Mouse (Mus musculus): ENCODE results near the gene Fas.

Fas gene

DNA sequence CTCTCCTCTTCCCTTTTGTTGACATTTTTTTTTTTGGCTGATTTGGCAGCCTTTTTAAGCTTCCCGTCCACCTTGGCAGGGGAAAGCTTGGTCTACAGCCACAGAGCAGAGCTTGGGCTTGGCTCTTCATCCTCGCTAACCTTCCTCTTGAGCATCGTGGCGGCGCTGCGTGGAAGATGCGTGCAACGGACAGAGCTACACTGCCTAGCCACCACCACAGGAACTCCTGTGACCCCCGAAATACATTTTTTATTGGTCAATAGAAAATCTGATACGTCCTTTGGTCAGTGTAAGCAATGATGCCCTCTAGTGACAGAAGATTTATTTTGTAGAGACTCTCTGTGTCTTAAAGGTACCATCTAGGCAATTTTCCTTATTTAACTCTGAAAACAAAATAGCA lies 6.1 kb upstream of the Fas start:
- DNase-seq = peak in 1 of 2 experiments; percentile 18

DNA sequence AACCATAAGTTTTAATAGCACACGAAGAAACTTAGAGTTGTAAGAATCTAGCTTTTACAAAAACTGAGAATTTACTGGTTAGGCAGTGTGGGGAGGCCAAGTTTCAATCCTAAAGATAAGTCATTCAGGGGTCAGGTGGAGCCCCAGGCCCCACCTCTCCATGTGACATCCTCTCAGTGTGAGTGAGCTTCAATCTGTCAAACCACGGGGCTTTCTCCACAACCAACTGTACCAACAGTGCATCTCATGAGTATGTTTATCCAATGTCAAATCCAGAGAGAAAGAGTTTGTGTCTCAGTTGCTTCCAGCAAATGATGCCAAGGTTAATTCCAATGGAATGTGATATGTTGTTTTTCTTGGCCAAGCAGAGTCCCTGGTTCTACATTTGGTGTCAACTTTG lies 5.6 kb upstream of the Fas start:
- DNase-seq = no peak

DNA sequence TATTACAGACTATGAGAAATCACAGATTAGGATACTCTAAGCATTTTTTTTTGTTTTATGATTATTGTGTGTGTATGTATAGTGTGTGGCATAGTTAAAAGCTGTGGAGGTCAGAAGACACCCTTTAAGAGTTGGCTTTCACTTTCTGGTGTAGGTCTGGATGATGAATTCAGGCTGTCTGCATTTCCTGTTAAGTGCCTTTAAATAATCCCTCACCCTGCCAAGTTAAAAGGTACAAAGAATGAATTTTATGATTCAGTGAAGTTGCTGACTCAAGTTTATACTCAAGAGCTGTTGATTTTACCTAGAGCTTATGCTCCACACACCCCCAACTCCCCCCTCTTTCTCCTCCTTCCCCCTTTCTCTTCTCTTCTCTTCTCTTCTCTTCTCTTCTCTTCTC lies 3.2 kb upstream of the Fas start:
- DNase-seq = no peak

DNA sequence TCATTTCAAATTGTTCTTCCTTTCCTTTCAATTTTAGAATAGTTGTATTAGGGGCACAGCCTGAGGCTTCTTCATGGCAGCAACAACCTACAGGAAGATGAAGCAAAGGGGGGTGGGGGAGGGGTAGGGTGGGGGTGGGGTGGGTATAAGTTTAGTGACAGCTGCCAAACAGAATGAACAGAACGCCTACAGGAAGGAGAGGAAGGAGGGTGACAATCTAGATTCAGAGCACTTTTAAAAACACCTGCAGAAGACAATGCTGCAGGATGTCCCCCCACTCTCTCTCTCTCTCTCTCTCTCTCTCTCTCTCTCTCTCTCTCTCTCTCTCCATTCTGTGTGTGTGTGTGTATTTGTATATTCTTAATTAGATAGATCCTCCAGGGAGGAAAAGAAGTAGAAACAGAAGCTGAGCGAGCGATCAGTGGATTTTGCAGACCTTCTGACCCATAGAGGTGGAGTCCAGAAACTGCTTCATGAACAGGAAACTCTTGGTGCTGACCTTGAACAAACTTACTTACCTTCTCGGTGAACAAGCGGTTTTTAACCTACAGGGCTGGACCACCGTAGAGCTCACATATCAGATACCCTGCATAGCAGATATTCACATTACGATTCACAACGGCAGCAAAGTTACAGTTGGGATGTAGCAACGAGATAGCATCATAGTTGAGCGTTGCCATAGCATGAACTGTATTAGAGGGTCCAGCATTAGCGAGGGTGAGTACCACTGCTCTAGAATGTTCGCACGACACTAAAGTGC lies 2.6 kb upstream of the Fas start:
- no peak for DNase-seq

DNA sequence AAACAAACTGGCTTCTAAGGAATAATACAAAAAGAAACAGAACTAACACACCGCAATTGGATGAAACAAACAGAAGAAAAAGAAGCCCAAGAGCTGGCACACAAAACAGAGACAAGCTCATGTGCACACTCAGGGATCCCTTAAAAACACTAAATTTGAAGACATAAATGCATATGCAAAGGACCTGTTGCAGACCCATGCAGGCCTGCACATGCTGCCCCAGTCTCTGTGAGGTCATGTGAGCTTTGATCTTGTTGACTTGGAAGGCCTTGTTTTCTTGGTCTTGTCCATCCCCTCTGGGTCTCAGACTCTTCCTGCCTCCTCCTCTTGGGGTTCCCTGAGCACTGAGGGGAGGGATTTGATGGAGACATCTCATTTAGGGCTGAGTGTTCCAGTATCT lies 1.8 kb upstream of the Fas start:
- no peak for DNase-seq

DNA sequence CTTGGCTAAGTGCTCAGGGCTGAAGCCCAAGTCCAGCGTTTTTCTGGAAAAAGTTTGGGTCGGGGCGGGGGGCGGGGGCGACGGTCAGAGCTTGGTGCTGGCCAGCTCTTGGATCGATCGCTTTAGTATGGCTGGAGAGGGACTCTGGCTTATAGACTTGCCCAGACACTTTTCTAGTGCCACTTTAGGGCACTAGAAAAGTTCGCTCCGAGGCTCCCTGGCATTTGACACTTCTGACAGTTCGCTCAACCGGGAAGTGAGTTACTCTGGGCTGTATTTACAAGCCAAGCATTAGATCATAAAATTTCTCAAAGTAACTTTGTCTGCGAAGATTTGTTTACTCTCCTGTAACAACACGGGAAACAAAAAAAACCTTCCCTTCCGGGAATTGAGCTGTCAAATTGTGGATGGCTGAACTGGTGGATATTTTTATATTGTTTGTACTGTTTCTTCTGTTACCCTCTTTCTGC lies 441 bp downstream of the Fas start:
- DNase-seq = peak; percentile 50 to 63

DNA sequence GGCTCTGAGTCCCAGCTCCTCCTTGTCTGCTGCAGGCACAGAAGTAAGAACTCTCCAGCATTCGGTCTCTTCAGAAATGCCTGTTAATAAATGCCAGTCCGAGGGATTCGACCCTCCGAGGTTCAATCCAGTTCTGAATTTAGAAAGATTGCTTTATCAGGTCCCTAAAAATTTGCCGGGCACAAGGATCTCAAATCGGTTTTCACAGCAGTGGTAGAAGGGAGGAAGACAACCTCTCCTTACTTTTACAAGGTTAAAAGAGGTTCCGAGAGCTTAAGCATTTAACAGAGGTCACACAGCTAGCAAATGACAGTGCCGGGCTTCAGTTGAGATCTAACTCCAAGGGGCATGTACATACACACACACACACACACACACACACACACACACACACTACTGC lies 913 bp downstream of the Fas start:
- no peak for DNase-seq

DNA sequence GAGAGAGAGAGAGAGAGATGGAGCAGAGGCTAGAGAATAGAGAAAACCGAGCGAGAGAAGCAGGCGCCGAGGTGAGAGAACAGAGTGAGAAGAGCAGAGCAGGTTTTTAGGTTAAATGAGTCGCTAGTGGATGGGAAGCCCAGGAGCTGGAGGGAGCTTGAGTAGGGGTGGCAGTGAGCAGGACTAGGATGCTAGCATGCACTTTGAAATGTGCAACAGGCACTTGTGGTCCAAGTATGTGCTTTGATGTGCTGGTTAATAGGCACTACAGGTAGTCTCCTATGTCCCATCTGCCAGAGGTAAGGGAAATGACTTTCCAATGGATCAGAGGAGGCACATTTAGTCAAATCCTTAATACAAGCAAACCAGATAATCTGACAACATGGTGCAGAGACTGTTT lies 1.5 kb downstream of the Fas start:
- DNase-seq = no peak

DNA sequence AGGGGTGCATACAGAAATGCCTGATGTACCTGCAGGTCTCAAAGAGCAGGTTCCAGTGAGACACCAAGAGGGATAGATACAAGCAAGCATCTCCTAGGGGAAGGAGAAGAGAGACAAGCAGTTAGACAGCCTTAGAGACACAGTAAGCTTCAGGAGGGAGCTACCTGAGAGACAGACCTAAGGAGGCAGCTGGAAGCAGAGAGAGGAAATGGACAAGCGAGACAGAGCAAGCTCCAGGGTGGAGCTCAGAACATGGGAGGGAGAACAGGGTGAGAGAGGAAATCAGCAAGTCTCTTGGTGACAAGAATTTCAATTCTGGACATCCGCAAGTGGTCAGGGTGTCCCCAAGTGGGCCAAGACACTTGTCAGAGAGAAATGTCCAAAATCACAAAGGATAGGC lies 2.2 kb downstream of the Fas start:
- DNase-seq = no peak

DNA sequence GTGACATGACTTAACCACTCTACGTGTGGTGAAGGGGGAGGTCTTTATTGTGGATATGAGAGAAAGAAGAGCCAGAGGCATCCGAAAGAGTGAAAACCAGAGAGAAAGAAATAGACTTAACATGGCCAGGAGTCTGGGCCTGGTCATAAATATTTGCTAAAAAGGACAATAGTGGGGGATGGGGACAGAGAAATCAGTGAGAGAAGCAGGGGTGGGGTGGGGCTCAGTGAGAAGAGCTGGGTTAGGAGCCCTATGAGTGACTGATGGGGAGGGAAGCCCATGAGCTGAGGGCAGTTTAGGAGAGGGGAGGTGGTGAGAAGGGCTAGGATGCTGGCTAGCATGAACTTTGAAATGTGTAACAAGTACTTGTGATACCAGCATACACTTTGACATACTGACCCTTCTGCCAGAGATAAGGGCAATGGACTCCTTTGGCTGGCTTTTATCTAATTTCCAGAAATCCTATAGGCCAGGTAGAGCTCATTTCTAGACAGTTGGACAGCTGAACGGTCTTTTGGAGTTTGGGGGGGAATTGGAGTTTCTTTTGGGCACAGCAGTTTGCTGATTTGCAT lies 3.0 kb downstream of the Fas start:
- DNase-seq = no peak

DNA sequence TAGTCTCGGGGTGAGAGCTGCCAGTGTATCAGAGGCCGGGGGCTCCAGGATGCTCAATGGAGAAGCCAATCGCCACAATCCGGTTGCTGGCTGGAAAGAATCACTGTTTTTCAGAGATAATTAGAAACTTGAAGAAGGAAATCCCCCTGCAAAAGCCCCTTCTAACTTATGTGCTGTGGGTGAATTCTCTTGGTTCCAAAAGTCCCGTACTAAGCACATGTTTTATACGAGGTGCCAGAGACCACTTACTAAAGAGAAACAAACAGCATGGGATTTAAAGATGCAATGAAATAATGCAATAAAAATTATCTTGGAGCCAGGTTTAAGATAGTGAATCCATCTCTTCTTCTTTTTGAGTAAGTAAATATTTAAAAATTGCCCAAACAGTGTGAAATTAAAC lies 5.0 kb downstream of the Fas start:
- DNase-seq = no peak

DNA sequence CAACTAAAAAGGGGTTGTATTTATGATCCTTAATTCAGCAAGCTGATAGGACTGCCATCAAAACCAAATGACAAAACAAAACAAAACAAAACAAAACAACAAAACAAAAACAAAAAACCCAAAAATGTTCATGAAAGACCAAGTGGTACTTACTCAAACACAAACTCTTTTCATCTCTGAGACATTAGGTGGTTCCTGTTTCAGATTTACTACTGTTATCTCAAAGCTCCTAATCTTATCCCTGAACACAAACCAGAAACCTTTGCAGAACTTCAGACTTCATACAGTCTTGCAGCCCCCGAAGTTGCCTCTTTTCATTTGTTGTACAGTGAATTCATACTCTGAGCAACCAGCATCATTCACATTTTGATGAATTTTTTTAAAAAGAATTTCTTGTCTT lies 8.1 kb downstream of the Fas start:
- DNase-seq = no peak

DNA sequence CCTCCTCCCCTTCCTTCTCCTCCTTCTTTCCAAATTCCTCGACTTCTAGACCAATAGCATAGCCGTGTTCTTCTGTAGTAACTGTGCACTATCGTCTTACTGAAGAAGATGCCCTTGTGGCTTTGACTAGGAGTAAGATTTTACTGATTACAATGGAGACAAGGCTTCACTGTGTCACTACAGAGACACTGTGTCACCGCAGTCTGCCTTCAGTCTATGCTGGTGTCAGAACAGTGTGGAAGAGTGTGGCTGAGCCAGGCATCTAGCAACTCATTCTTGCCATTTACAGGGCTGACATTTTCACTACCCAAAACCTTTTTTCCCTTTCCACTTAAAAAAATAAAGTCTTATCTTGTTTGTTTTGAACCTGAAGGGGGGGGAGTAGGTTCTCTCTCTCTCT lies 8.8 kb downstream of the Fas start:
- DNase-seq = no peak

DNA sequence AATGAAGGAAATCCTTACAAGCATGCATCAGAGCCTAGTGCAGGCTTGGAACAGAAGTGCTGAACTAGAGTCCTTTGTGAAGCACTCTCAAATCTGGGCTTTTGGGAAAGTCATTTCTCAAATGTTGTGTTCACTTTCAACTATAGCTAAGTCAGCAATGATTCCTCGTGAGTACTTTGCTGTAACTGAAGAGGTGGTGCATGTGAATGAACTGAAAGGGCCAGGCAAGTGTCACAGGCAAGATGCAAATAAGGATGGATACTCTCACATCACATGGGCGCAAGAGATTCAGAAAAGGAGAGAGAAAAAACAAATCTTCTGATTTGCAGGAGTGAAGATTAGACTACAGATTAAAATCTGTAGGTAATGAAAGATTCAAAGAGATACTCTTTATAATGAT lies 10.0 kb downstream of the Fas start:
- DNase-seq = no peak

DNA sequence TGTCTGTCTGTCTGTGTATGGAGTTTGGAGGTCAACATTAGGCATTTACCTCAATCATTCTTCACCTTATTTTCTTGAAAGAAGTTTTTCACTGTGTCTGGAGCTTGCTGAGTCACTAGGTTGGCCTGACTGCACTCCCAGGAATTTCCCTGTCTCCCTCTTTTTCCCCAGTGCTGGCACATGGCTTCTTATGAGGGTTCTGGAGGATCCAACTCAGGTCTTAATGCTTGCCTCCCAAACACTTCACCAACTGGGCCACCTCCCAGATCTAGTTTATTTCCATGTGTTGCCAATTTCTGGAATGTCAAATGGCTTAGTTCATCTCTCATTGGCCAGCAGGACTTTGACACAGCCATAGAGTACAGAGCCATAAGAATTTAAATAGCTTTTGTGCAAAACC lies 14.5 kb downstream of the Fas start:
- DNase-seq = no peak

DNA sequence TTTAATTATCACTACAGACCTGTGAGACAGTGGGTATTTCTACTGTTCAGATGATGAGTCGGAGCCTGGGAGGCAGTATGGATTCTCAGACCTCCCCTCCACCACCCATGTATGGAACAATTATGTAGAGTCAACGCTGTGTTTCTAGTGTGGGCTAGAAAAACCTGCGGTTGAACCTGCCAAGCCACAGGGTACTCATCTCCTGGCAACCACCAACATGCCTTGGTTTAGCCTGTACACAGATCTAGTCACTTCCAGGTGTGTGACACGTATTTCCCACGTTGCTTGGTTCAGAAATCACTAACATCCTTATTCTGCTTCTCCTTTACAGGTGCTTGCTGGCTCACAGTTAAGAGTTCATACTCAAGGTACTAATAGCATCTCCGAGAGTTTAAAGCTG lies 16.3 kb downstream of the Fas start:
- DNase-seq = no peak

DNA sequence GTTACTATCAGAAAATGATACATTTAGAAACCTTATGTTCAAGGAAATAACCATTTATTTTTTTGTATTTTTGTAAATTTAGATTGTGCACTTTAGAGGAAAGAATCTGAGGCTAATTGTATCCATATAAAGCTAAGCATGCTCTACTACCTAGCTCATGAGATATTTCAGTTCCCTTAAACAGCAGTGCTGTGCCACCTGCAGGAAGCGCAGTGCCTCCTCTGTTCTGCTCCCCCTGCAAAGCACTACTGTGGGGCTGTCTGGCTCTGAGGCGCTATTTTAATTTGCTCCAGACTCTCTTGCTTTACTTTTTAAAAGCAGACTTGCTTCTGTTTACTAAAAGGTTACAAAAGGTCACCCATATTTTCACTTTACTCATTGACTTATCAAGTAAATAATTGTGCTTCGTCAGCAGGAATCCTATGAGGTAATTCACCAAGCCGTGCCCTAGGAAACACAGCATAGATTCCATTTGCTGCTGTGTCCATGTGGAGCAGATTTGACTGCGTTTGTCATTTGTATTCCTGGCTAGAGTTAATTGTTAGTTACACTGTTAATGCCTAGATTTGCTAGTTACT lies 21.8 kb downstream of the Fas start:
- DNase-seq = no peak

DNA sequence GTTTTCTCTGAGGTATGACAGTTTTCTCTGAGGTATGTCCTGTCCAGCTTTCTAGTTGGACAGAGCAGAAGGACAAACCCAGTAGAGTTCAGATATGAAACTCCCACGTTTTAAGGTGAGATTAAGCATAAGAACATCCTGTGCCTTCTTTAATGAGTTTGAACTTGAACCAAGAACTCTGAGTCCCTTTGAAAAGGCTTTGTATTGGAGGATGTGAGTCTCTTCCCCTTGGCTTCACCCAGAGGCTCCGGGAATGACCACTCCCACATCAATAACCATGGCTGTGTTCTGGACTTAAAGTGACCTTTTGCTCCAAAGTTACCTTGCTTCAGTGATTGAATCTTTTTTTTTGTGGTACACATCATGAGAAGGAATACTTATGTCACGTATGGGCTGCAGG lies 37.6 kb downstream of the Fas start:
- DNase-seq = peak in 1 of 2 experiments; percentile 33

DNA sequence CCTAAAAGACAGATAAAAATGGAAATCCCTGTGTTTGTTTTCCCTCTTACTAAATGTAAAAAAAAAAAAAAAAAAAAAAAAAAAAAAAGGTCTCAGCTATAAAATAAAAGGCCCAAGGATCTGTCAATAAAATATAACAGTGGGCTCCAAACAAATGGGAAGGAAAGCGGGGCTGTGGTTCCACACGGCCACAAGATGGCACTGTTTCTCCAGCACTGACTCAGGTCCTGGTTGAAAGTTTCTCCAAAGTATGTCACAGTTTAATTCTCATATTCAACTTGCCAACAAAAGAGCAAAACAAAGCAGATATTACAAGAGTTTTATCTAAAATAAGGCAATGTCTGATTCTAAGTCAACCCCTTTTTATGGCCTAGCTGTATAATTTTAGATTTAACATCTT lies 43.8 kb downstream of the Fas start:
- DNase-seq = peak; percentile 68 to 84

DNA sequence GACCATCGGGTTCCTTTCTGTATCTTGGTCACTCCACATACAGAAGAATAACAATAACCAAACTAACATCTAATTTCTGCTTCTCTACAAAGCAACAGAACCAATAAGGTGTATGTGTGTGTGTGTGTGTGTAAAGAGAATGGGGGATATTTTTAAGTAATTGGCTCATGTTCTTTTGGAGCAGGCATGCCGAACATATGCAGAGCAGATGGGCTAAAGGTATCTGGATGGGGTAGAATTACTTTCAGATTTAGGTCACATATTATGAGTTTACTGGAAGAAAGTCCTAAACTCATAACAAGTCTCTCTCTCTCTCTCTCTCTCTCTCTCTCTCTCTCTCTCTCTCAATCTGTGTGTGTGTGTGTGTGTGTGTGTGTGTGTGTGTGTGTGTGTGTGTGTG lies 54.2 kb downstream of the Fas start:
- DNase-seq = no peak

DNA sequence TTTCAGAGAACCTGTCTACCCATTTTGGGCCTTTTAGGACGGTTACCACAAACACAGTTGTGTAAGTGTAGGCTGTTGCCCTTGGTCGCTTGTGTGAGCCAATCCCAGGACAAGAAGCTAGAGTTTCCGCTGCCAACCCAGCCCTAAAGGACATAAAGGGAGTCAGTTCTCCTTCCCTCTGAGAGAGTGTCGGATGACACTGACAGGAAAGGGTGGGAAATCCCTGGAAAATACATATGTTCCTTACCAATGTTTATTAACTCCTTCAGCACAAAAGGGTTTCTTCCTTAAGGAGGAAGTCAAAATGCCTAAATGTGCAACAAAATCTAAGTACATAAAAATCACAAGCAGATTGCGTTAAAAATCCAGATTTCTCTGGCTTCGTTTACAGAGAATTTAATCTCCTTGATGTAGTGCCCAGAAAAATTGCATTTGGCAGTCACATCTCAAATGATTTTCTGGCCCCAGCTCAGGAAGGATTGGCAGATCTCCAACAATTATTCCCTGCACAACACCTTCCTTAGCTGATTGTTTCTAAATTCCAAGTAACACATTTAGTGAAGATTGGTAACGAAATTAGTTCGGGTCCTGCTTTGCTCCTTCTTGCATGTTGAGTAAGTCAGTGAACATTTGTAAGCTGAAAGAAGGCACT lies 55.3 kb downstream of the Fas start:
- peak; percentile 7 to 15 for DNase-seq

DNA sequence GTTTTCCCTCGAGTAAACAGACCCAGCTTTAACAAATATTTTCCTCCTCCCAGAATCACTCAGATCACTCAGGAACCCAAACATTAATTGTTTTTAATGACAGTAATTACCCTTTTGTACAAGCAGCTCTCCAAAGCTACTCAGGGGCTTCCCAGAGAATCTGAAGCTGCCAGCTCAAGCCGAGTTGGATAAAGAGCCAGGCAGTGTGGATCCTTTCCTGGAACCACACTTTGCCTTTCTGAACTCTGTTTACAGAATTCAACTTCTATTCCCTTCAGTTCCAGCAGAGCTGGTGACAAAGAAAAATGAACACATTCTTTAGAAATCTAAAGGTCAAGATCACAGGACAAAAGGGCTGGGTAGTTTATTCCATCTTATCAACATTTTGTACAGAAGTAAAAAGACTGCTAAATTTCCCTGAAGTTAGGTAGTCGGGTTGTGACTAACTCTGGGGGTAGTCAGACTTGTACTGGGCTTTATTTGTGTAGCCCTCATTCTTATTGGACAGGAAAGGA lies 62.9 kb downstream of the Fas start:
- DNase-seq = peak; percentile 20 to 29

DNA sequence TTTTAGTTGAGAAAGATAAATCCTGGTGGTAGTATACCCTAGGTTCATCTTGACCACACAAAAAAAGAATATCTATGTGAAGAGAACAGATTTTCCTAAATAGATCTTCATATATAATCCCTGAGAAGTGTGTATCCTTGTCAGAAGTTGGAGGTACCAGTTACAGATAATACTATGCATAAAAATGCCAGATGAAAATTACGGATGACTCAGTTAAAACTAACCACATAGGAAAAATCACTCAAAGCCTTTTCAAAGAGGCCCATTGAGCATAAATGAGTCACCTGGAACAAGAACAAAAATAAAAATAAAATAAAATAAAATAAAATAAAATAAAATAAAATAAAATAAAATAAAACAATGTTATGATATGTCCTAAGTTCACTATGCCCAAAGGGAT lies 72.2 kb downstream of the Fas start:
- no peak for DNase-seq

DNA sequence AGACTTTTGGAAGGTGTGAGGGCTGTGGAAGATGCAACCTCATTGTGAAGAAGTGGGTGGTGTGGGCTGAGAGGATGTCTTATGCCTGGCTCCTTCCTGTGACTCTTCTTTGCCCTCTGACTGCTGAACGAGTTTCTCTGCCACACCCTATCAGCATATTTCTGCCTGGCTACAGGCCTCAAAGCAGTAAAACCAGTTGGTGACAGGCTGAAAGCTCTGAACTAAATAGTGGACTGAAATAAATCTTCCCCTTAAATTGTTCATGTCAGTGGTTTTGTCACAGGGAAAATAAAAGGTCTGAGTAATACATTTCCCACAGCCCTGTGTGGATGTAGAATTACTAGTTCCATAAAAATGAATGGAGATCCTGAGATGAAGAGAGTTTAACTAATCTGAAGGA lies 79.1 kb downstream of the Fas start:
- DNase-seq = peak in 1 of 2 experiments; percentile 3

Data from kidney, postnatal 36 days (tissue).